Mouse (Mus musculus) spleen, adult 2 months (tissue): ENCODE results near the gene Maea.

Source experiments
- CTCF ChIP-seq: fragments of 200-500 bp; IDR thresholded peaks from 2 replicates; pipeline ENCODE4 v1.5.1; 2011; ENCODE audit warnings: mild to moderate bottlenecking, inconsistent platforms; ENCODE audit not compliant: insufficient read depth, insufficient read length, insufficient replicate concordance; ENCODE audit errors: extremely low read depth
- POLR2A ChIP-seq: fragments of 200-500 bp; IDR thresholded peaks from 2 replicates; pipeline ENCODE4 v1.6.1; 2011; ENCODE audit warnings: low read depth, low read length, inconsistent platforms

- TF ChIP-seq POLR2A (no peak), CTCF (no peak)
Measured at GRCm38 (mm10) chr5:33351556-33352272, 16.4 kb downstream of the Maea start.
